Mouse (Mus musculus) frontal cortex, adult 2 months (tissue): ENCODE measurements around the gene Fbxl2. TPM values are rescaled to one million over a fixed set of nuclear protein-coding genes. Genes with fewer than 3 reads are reported as not detected.

Source experiments
- DNase-seq, 2 experiments: peaks; one replicate each; pipeline ENCODE4 v3.0.0; 2022; ENCODE audit warnings: low spot score in 1 of 2; ENCODE audit errors: extremely low spot score in 1 of 2
- polyA plus RNA-seq: library from polyadenylated mRNA; depleted of rRNA; stranded (reverse); fragments of >200 nt; gene quantifications from 2 replicates; pipeline ENCODE4 v1.2.3, GENCODE M21; 2012

Fbxl2 gene
- polyA plus RNA-seq, 1 experiment, result 50.3 TPM

DNA sequence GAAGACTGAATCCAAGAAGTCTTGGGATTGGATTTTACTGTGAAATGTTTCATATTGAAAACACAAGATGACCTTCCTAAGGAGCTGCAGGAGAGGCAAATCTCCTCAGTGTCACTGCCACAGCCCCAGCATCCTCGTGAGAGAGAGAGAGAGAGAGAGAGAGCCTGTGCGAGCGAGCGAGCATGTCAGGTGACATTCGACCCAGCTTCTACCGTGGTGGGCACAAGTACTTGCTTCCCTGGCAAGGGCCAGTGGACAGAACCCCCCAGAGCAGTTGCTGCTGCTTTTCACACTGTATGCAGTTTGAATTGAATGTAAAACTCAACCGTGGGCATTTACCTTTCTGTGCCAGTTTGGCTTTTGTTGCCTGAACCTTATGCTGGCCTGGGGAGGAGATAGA lies 70.5 kb downstream of the Fbxl2 start:
- no peak for DNase-seq

DNA sequence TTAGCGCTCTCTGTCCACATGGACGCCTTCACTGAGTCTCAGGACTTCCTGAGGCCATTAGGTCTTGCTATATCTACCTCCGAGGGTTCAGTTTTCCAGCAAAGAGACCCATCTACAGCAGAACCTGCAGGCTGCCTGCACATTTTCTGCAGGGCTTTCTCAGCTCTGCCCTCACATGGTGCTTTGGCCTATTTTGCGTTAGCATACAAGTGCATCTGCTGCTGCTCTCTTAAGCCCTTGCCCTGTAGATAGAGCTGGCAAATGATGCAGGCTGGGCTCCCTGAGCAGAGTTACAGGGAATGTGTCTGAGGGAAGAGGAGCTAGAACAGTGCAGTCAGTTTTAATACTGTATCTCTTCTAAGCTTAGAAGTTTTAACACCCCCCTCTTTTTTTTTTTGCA lies 71.0 kb downstream of the Fbxl2 start:
- no peak for DNase-seq

DNA sequence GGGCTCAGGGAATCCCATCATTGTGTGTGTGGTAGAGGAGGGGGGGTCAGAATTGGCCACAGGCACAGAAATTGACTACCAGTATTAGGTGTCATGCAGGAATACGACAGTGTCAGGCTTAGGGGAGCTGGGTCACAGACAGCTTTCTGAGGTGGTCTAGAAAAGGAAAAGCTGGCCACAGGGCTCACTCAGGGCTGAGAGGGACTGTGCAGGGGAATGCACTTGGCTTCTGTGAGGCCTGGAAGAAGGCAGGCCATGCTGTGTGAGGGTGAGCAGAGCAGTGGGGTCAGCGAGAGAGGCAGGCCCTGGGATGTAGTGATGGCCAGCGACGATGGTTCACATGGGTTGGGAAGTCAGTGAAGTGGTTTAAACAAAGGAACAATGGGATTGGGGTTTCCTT lies 72.1 kb downstream of the Fbxl2 start:
- no peak for DNase-seq

DNA sequence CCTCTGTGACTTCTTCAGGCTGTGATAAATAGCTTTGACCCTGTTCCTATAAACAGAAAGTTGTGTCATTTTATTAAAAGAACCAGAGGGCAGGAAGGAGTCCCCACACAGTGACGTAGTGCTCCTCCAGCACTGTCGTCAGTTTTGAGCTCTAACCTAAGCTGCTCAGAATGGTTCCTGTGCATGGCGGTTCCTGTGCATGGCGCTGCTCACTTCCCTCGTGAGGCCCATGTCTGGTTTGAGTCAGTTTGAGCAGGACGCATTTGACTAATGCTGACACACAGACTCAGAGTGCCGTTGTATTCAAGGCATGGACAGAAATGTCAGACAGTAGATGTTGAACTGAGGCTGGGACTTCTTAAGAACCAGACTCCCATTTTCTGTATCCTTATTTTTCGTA lies 74.4 kb downstream of the Fbxl2 start:
- DNase-seq, result no peak

DNA sequence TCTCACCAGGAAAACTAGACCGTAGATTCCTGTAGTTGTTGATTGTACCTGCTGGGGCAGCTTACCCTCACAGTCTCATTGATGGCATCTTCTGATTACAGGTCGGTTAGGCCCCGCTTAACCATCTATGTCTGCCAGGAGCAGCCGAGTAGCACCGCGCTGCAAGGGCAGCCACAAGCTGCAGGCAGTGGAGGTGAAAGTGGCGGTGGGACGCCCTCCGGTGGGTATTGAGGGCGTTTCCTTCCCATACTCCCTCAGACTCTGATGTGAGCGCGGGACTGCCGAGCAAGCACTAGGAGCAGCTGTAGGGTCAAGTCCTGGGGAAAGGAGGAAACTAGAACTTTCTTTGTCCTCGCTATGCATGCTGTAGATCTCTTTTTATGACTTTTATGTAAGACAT lies 76.0 kb downstream of the Fbxl2 start:
- DNase-seq, result no peak

DNA sequence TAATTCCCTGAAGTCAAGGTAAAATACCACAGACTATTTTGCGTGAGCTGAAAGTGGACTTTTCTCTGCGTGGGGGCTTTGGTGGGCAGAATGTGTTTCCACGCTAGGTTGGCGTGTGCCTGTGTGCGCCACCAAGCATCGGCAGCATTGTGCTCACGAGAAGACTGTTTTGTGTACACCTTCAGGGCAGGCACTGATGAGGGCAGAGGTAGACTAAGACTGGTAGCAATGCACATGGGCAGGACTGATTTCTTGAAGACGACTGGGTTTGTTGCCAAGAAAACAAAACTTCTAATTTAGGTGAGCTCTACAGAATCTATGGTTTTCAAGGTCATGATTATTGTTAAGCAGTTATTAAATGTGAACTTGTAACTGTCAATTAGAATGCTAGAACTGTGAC lies 76.6 kb downstream of the Fbxl2 start:
- no peak for DNase-seq

DNA sequence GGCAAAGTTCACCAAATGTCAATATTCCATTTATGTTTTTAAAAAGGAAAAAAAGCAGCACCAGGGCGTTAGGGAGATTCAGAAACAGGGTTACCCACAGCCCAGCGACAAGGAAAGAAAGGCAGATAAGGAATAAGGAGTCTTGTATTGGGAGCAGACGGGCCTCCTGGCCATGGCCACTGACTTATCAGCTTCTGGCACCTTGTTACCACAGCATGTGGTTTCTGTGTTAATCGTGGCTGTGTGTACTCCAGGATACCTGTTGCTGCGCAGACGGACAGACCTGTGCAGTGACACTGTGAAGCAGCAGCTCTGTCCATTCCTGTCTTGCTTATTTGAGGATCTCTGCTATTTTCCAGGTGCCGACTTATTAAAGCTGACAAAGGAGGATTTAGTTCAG lies 77.0 kb downstream of the Fbxl2 start:
- DNase-seq, result no peak

DNA sequence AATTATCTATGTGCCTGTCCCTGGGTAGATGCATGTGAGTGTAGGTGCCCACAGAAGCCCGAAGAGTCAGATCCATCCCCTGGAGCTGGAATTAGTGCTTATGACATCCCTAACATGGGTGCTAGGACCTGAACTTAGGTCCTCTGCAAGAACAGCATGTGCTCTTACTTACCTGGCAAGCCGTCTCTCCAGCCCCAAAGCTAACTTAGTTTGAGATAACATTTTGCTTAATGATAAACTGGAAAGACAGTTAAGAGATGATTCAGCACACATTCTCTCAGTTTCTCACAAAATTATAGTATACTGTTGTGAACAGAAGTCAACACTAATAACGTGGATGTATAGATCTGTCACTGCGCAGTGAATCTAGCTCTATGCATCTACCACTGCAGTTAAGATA lies 79.2 kb downstream of the Fbxl2 start:
- DNase-seq, result no peak

DNA sequence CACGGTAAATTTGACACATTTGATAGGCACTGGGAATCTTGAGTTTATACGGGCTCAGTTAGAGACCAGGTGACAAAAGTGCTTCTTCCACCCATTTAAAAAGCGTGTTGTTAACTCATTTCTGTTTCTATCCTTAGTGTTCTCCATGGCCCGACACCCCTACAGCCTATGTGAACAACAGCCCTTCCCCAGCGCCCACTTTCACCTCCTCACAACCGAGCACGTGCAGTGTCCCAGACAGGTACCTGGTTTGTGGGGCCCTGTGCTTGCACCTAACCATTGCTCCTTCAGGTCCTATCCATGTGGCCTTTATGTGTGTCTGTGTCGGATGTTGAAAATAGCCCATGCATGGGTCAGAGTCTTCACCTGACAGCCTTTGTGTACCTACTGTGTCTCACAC lies 81.6 kb downstream of the Fbxl2 start:
- no peak for DNase-seq

DNA sequence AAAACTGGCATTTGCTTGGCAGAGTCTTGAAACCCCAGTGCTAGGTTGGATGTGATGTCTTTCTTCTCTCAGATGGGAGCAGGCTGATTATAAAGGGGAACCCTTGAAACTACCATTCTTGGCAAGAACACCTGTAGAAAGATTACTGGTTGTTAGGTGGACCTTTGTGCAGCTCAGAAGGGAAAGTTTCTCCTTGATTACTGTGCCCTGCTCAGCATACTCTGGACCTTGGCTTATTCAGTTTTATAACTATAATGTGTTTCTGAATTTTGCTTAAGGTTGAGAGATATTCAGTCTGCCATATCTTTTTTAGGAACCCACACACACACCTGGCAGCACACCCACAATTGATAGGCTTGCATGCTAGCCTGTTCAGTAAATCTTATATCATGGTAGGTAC lies 82.3 kb downstream of the Fbxl2 start:
- no peak for DNase-seq

DNA sequence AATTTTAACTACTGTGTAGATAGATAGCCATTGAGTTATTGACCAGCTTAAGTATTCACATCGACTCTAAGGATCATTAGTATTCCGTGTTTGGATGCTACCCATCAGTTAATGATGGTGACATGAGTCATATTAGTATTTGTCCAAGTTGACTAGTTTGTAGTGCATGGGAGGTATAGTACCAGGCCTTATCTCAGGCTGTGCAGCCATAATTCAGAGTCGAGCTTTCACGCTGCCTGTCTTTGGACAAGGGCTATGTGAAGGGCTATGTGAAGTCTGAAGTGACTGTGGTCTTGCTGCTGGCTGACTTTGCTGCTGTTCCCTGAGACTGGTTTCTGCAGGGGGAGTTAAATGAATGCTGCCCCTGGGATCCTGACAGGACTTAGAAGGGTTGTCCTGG lies 88.2 kb downstream of the Fbxl2 start:
- DNase-seq, result no peak

DNA sequence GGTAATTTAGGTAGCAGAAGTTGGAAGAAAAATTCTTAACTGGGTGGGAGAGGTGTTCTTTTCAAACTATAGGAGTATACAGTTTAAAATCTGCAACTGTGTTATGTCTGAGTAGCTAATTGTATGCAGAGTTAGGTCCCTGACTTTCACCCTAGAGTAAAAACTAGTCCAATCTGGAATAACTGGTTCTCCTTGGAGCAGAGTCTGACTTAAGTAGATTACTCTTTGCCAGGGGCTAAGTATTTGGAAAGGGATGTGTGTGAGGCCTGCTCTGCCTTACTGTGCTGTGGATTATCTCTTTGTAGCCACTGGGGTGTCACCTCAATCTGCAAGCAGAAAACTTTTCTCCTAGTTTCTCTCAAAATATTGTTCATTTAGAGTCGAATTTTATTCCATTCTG lies 98.8 kb downstream of the Fbxl2 start:
- DNase-seq, result no peak

DNA sequence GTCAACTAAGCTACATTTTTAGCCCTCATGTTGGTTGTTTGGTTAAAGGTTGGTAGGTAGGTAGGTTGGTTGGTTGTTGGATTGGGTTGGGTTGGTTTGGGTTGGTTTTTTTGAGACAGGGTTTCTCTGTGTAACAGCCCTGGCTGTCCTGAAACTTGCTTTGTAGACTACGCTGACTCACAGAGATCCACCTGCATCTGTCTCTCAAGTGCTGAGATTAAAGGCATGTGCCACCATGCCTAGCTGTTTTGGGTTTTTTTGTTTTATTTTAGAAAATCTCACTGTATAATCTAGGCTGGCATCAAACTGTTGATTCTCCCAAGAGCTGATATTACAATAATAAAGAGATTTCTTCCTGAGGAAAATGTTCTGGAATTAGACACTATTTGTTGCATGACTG lies 102.6 kb downstream of the Fbxl2 start:
- DNase-seq, result no peak

DNA sequence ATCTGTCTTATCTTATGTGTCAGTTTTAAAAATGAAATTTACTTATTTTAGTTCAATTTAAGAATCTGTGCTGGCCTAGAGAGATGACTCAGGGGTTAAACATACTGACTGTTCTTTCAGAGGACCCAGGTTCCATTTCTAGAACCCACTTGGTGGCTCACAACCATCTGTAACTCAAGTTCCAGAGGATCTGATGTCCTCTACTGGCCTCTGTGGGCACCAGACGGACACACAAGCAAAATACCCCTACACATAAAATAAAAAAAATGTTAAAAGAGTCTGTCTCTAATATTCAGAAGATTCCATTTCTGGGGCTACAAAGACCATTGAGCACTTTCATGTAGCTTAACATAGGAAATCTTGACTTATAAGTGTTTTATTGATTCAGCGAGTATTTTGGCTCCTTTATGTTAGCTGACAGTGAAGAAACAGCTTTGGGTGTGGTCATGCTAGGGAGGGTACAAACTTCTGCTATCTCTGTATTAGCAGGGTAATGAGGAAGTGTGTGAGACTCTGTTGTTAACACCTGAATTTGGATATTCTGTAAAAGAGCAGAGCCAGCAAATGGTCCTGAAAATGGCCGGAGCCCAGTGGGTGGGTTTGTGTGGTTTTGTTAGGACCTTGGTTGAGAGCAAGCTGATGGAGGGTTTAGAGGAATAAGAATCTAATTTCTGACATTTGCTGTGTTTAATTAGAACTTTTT lies 104.7 kb downstream of the Fbxl2 start:
- DNase-seq, result no peak

DNA sequence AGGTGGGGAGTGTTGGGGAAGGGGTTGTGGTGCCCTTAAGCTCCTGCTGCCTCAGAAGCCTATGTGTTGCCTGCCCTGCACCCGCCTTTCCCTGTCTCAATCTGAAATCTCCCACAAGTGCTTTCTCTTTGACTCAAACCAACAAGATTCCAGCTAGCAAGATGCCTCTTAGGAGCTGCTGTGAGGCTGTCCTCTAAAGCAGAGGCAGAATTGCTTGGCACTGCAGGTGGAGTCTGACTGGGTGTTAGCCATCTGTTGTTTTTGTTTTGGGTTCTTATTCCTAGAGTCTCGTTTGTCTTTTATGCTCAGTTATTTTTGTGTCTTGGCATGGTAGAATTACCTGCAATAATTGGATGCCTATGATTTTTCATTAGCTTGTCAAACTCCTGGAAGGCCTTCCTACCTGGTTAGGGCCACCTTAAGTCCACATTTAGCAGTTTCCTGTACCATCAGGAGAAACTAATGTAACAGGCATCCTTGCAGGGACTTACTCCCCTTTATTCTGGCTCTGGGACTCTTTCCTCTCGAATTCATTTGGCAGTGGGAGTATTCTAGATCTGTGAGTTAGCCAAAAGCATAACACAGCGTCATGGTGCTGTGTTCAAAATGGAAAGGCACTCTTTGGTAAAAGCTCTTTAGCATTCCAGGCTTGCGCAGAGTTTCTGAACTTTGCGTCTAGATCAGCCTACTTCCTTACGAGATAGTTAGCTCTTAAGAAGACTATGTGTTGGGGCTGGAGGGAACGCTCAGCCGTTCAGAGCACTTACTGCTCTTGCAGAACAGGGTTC lies 106.7 kb downstream of the Fbxl2 start:
- DNase-seq, result peak in 1 of 2 experiments; percentile 41

DNA sequence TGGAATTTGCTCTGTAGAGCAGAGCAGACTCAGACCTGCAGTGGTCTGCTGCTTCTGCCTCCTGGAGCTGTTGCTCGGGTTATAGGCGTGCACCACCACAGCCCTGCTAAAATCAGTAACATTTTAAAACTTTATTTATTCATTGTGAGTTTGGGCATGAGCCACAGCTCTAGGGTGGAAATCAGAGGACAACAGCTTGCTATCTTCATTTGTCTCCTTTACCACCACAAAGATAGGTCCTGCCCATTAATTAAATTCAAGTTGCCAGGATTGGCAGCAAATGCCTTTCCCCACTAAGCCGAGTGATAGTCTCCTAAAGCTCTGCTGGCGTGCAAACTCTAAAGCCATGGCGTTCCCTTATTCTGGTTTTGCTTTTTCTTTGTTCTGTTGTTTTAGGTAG lies 110.4 kb downstream of the Fbxl2 start:
- no peak for DNase-seq

DNA sequence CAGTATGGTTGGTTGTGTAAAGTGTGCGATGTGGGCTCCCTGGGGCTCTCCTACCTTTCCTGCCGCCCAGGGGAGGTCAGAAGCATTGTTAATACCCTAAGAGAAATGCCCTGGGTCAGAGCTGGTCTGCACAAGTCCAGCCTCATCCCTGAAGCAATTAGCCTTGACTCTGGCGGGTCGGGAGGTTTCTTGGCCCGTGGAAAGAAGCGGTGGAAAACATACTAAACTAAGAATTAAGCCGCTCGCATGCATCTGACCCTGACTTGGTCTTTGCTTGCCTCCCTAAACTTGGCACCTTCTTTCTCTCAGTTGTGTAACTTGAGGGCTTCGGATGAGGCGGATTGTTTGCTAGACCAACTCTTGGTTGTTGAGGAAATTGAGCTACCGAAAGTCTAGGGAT lies 113.5 kb downstream of the Fbxl2 start:
- DNase-seq, result no peak

DNA sequence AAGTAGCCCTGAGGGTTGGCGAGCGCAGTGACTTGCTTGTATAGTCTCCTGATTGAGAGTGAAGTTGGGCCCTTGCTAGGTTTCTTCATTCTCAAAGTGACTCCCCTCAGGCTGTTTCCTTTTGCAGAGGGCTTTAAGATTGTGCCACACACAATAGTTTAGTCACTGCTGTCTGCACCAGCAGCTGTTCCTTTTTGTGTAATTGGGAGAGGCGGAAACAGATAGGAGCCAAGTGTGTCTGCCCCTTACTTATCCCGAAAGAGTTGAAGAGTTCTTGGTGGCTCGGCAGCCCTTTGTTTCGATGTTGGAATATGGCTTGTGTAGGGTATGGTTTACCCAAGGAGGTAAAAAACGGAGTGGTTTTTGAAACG lies 113.9 kb downstream of the Fbxl2 start:
- DNase-seq, result no peak

DNA sequence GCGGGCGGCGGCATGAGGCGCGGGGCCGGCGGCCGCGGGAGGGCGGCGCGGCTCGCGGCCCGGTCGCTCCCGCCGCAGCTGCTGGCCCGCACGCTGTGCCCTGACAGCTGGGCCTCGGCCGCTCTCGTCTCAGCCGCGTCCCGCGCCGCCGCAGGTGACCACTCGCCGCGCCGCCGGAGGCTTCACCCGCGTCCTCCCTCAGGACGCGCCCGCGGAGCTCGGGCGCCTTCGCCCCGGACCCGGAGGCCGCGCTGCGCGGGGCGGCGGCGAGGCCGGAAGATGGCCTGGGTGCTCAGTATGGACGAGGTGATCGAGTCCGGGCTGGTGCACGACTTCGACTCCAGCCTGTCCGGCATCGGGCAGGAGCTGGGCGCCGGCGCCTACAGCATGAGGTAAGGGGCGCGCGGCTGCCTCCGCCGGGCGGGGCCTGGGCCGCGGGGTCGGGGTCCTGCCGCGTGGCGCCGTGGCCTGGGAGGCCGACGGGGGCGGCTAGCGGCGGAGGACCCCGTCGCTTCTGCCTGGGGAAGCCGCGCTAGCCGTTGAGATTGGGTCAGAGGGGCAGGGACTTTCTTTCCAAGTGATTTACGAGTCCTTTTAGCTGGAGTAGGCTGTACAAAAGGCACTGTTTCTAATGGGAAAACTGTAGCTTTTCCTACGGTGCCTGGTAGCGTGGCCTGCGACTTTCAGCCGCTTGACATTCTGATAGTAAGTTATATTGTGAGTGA lies 114.5 kb downstream of the Fbxl2 start:
- no peak for DNase-seq

DNA sequence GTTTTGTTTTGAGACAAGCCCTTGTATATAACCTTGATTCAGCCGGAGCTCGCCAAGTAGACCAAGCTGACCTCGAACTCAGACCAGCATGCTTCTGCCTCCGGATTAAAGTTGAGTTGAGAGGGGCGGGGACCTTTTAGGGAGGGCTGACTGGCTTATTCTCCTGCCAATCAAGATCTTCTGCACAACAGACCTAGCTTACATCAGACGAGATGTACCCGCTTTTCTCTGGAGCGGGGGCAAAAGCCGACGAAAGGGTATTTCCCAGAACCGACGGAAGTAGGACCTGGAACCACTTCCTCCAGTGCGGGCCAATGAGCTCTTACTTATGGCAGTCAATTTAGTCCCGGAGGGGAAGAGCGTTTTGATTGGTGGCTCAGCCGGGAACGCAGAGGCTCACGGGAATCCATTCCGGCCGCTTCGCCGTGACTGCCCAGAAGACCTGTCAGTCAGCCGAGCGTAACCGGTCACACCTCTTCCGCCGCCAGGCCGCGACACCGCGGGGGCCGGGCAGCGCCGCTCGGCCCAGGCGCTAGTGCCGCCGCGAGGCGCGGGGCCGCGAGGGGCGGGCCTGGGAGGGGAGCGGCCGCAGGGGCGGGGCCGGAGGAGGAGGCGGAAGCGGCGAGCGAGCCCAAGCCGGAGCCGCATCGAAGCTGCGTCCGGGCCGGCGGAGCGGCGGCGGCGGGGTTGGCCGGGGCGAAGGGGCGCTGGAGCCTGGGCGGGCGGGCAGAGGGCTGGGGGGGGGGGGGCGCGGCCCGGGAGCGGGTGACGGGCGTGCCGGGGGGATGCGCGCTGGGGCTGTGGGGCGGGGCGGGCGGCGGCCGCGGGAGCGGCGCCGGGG lies 115.2 kb downstream of the Fbxl2 start, which contains the start of gene Ubp1:
Gene Ubp1 (plus strand): TSS at position 401 of the 841 bp plus-strand sequence.
- DNase-seq, result peak; percentile 97 to 98

DNA sequence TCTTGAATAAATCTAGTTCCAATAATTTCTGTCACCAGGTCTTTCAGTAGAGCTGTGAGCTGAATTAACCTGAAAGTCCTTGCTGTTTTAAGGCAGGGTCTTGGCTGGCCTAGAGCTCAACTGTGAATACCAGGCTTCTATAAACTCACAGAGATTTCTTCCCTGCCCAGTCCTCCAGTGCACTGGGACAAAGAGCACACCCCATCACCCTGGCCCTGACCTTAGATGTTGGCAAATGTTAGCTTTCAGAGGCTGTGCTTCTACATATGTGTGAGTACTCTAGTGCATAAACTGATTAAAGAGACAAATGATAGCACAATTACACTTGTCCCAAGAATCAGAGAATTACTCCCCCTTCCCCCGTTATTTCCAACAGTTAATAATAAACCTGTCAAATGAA lies 116.3 kb downstream of the Fbxl2 start:
- no peak for DNase-seq
